Mouse (Mus musculus): ENCODE results near the gene 1700019N19Rik. TPM values are rescaled to one million over a fixed set of nuclear protein-coding genes. Genes with fewer than 3 reads are reported as not detected.

1700019N19Rik gene
- not detected for polyA plus RNA-seq (2014; fragmentation: Illumina TruSeq; extraction: RNeasy Lipid Tissue Mini Kit (QIAGEN cat#74804); ENCODE audit: low read depth, low replicate concordance)

GRCm38 (mm10) chr19:58794284-58794683 lies at the start of gene 1700019N19Rik:
Gene 1700019N19Rik, minus strand, starts transcription at chr19:58794461.

GRCm38 (mm10) chr19:58759423-58759822 lies 34.8 kb downstream of the 1700019N19Rik start, which contains the start of gene Pnliprp2:
Gene Pnliprp2, plus strand, starts transcription at chr19:58759719.

Other genes starting within 250 kb of the 1700019N19Rik start
- gene Pnlip, start 142.0 kb downstream of the 1700019N19Rik start, polyA plus RNA-seq (2014; fragmentation: Illumina TruSeq; extraction: RNeasy Lipid Tissue Mini Kit (QIAGEN cat#74804); ENCODE audit: low read depth, low replicate concordance), result 0.26 TPM
- gene Pnliprp1, start 65.6 kb downstream of the 1700019N19Rik start, polyA plus RNA-seq (2014; fragmentation: Illumina TruSeq; extraction: RNeasy Lipid Tissue Mini Kit (QIAGEN cat#74804); ENCODE audit: low read depth, low replicate concordance), result not detected
- gene Pnliprp2, start 34.7 kb downstream of the 1700019N19Rik start, polyA plus RNA-seq (2014; fragmentation: Illumina TruSeq; extraction: RNeasy Lipid Tissue Mini Kit (QIAGEN cat#74804); ENCODE audit: low read depth, low replicate concordance), result not detected
- gene Eno4, start 149.0 kb upstream of the 1700019N19Rik start, polyA plus RNA-seq (2014; fragmentation: Illumina TruSeq; extraction: RNeasy Lipid Tissue Mini Kit (QIAGEN cat#74804); ENCODE audit: low read depth, low replicate concordance), result not detected
- 0.95 TPM for gene Hspa12a, start 149.2 kb upstream of the 1700019N19Rik start, polyA plus RNA-seq (2014; fragmentation: Illumina TruSeq; extraction: RNeasy Lipid Tissue Mini Kit (QIAGEN cat#74804); ENCODE audit: low read depth, low replicate concordance)